Mouse (Mus musculus) heart, postnatal 0 days (tissue): Measurements from ENCODE around the gene Tspan3.

Source experiments
- CTCF ChIP-seq: IDR thresholded peaks from 2 replicates; pipeline ENCODE4 v1.5.1; 2016; ENCODE audit warnings: antibody characterized with exemption, control low read depth, low read depth
- EP300 ChIP-seq: IDR thresholded peaks from 2 replicates; pipeline ENCODE4 v1.6.1; 2016; ENCODE audit warnings: antibody characterized with exemption, low read depth

DNA sequence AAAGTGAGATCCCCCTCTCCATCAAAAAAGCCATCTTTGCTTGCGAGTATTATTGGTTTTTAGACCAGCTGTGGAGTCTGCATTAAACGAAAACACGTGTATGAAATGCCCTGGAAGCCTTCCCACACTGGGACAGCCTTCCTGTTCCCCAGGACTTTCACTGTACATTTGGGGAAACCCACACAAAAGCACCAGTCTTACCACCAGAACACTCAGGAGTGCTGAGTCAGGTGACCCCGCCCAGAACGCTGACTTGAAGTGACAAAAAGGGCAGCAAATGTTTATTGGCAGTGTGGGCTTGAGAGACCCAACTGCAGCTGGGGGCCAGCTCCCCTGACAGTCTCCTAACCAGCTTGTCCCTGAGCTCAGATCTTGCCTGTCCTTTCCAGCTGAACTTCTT is 884 bp upstream of the Tspan3 start:
- TF ChIP-seq CTCF = no peak
- TF ChIP-seq EP300 = no peak
